Mouse (Mus musculus): ENCODE measurements at regions not wholly inside any gene's neighbourhood (a gene's known extent, or its start where the extent isn't known, plus 50 kb on each side); places are given as distances from the start of the nearest gene placed in this dataset.

DNA sequence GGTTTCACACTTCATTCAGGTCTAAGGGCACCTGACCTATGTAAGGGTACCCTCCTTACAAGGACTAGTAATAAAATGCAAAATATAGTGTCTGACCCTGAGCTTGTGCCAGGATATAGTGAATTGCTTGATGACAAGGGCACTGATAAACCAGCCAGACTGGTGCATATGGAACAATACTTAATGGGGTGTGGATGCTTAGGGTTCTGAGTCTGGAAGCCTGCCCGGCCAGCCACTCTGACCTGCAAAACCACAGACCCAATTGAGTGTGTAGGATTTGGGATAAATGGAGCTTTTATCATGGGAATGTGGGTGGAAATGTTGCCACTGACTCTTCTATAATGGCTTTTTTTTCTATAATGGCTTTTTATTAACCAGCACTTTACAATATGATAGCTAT lies 1838.7 kb upstream of the Dsel start:
- no peak for DNase-seq (ENCODE audit: low read depth, low spot score)

DNA sequence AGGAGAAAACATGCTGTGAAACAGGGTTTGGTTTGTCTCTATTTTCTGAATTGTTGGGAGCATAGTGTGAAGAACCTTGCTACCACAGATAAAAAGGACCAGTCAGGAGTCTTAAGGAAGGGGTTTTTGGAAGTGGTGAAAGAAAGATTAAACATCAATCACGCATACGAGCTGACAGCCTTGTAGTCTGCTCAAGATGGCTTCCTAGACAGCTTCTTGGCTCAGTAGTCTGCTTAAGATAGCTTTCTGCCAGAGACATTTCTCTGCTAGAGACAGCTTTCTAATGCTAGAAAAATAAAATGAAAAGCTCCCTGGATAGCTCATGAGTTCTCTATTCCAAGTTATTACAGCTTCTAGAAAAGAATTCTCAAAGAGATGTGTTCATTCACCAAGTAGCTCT lies 1823.9 kb upstream of the Dsel start:
- DNase-seq (ENCODE audit: low read depth, low spot score): peak; percentile 4

DNA sequence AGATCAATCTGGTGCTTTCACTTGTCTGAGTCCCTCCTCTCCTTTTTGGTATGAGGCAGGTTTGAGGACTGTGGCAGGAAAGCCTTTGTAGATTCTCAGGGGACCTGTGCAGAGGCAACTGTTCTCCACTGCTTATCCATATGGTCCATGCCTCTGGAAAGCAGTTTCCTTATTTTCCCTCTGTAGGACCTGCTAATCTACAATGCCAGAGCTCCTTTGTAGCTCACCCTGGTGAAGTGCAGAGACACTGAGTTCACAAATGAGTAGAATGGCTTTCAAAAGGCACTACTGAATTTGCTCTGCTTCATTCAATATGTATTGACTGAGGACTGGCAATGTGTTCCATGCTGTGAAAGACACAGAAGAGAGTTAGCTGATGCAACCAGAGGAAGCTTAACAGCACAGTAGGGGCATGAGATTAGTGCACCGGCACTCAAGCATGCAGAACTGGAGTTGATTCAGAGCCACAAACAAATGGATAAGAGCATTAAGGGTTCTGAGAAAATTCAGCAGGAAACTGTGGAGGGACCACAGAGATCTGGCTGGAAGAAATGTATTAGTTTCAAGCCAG lies 1811.7 kb upstream of the Dsel start:
- peak; percentile 6 for DNase-seq (ENCODE audit: low read depth, low spot score)

DNA sequence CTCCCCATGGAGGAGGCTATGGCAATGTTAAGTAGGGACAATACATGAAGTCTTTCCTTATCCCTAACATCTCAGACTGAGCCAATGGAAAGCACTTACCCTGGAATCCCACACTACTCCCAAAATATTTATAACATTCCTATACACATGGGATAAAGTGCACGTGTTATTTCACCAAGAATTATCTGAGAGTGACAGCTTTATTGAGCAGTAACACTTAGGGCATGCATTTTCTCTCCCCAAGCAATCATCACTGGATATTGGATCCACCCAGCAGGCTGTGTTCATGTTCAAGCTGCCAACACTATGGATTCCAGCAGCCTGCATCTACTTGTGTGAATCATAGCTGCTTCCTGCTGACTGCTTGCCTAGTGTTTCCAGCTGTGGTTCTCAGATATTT lies 1766.2 kb upstream of the Dsel start:
- no peak for DNase-seq (ENCODE audit: low read depth, low spot score)

All from brain, embryonic 18.5 days (tissue).